Mouse (Mus musculus) midbrain, embryonic 15.5 days (tissue): ENCODE measurements around the gene Pde9a. TPM values are rescaled to one million over a fixed set of nuclear protein-coding genes. Genes with fewer than 3 reads are reported as not detected.

Experiments
- ATAC-seq: fragments of 200-750 bp; cut with Nextera tagmentation; replicated peaks from 2 replicates; pipeline ENCODE4 v1.8.0; 2017; ENCODE audit warnings: moderate TSS enrichment
- H3K27ac ChIP-seq: fragments of 300-500 bp; sonication (generic); 2 replicates; pipeline ENCODE4 v1.5.1; 2015; ENCODE audit warnings: mild to moderate bottlenecking, inconsistent platforms
- H3K27me3 ChIP-seq: fragments of 300-500 bp; sonication (generic); replicated peaks from 2 replicates; pipeline ENCODE4 v1.6.1; 2015; ENCODE audit warnings: inconsistent platforms
- H3K36me3 ChIP-seq: fragments of 300-500 bp; sonication (generic); replicated peaks from 2 replicates; pipeline ENCODE4 v1.6.1; 2015; ENCODE audit warnings: inconsistent platforms
- H3K4me1 ChIP-seq: fragments of 300-500 bp; sonication (generic); 2 replicates; pipeline ENCODE4 v1.6.1; 2015; ENCODE audit warnings: inconsistent platforms
- H3K4me2 ChIP-seq: fragments of 300-500 bp; sonication (generic); 2 replicates; pipeline ENCODE4 v1.6.1; 2015; ENCODE audit warnings: inconsistent platforms, mild to moderate bottlenecking, moderate library complexity
- H3K4me3 ChIP-seq: fragments of 300-500 bp; sonication (generic); 2 replicates; pipeline ENCODE4 v1.5.1; 2015; ENCODE audit warnings: mild to moderate bottlenecking, inconsistent platforms
- H3K9ac ChIP-seq: fragments of 300-500 bp; sonication (generic); 2 replicates; pipeline ENCODE4 v1.6.1; 2015; ENCODE audit warnings: mild to moderate bottlenecking, inconsistent platforms
- H3K9me3 ChIP-seq: fragments of 300-500 bp; sonication (generic); 2 replicates; pipeline ENCODE4 v1.6.1; 2016; ENCODE audit warnings: inconsistent platforms
- WGBS: fragments of 180-500 bp; shearing (Covaris S2); methylation state at CpG from one replicate; pipeline ENCODE4 v1.1.7; 2015; ENCODE audit warnings: mixed read lengths; 5-methylcytosine and 5-hydroxymethylcytosine counted together
- polyA plus RNA-seq: library from polyadenylated mRNA; unstranded; fragments of >200 nt; fragmentation: Nextera tagmentation; extraction: Ambion mirVana; gene quantifications from 2 replicates; pipeline ENCODE4 v1.2.1, GENCODE M21; 2015

The Pde9a gene
- polyA plus RNA-seq, 1 experiment from 2014 or later = 36.1 TPM

- H3K27me3 ChIP-seq = no peaks in the 10 kb centered on the region
- 18% methylated on average over 6 of the region's 6 CpGs for WGBS
Observed at GRCm38 (mm10) chr17:31487433-31488060, 101.5 kb downstream of the Pde9a start.

GRCm38 (mm10) chr17:31491355-31491754 lies 105.3 kb downstream of the Pde9a start:
- ATAC-seq = no peak
- Histone ChIP-seq H3K9ac (no peak overlapping the region), H3K9me3 (no peaks in the 10 kb centered on the region)

More at GRCm38 (mm10) chr17:31487433-31488060, 101.5 kb downstream of the Pde9a start:
- H3K4me2 ChIP-seq = no peak overlapping the region
- no peak overlapping the region for H3K4me3 ChIP-seq
- 0 out of 2 replicates have a peak, but pooled peaks have one; percentile 16 for ATAC-seq
- peak overlapping the region; percentile 12; the same call in 1 of the 2 replicates for H3K27ac ChIP-seq
- no peaks in the 10 kb centered on the region for H3K36me3 ChIP-seq
- H3K9ac ChIP-seq = no peak overlapping the region
- peaks cover 15% of the 10 kb centered on the region for H3K4me1 ChIP-seq
- no peaks in the 10 kb centered on the region for H3K9me3 ChIP-seq

GRCm38 (mm10) chr17:31492416-31492815 lies 106.4 kb downstream of the Pde9a start:
- Histone ChIP-seq H3K9ac (no peak overlapping the region), H3K4me3 (no peak overlapping the region), H3K27me3 (no peaks in the 10 kb centered on the region), H3K4me2 (no peak overlapping the region), H3K36me3 (peaks cover 19% of the 10 kb centered on the region; the same call in 1 of the 2 replicates), H3K27ac (no peak overlapping the region; the same call in 1 of the 2 replicates), H3K9me3 (no peaks in the 10 kb centered on the region), H3K4me1 (peaks cover 4% of the 10 kb centered on the region)
- WGBS = 0% methylated on average over 2 of the region's 2 CpGs
- peak; percentile 75 for ATAC-seq

More at GRCm38 (mm10) chr17:31491355-31491754, 105.3 kb downstream of the Pde9a start:
- Histone ChIP-seq H3K4me1 (peaks cover 15% of the 10 kb centered on the region), H3K27me3 (no peaks in the 10 kb centered on the region), H3K27ac (no peak overlapping the region), H3K36me3 (peaks cover 12% of the 10 kb centered on the region; the same call in 1 of the 2 replicates), H3K4me3 (no peak overlapping the region), H3K4me2 (no peak overlapping the region)

GRCm38 (mm10) chr17:31494989-31495388 lies 109.0 kb downstream of the Pde9a start:
- 70% methylated on average over 1 of the region's 1 CpGs for WGBS
- ATAC-seq = no peak

GRCm38 (mm10) chr17:31497726-31498125 lies 111.7 kb downstream of the Pde9a start:
- Histone ChIP-seq H3K4me2 (no peak overlapping the region), H3K36me3 (peaks cover 46% of the 10 kb centered on the region), H3K9ac (no peak overlapping the region), H3K27me3 (no peaks in the 10 kb centered on the region), H3K4me1 (no peaks in the 10 kb centered on the region), H3K4me3 (no peak overlapping the region), H3K9me3 (no peaks in the 10 kb centered on the region), H3K27ac (no peak overlapping the region)
- ATAC-seq = no peak
- 86% methylated on average over 6 of the region's 6 CpGs for WGBS

More at GRCm38 (mm10) chr17:31494989-31495388, 109.0 kb downstream of the Pde9a start:
- Histone ChIP-seq H3K36me3 (peaks cover 38% of the 10 kb centered on the region), H3K4me3 (no peak overlapping the region), H3K27ac (no peak overlapping the region), H3K9me3 (no peaks in the 10 kb centered on the region), H3K9ac (no peak overlapping the region), H3K4me1 (peaks cover 2% of the 10 kb centered on the region; the same call in 1 of the 2 replicates), H3K4me2 (no peak overlapping the region), H3K27me3 (no peaks in the 10 kb centered on the region)

GRCm38 (mm10) chr17:31499725-31500124 lies 113.7 kb downstream of the Pde9a start:
- 96% methylated on average over 12 of the region's 12 CpGs for WGBS
- Histone ChIP-seq H3K36me3 (peaks cover 60% of the 10 kb centered on the region), H3K4me3 (no peak overlapping the region), H3K27me3 (no peaks in the 10 kb centered on the region), H3K4me2 (no peak overlapping the region), H3K27ac (no peak overlapping the region), H3K4me1 (no peaks in the 10 kb centered on the region), H3K9ac (no peak overlapping the region), H3K9me3 (no peaks in the 10 kb centered on the region)
- no peak for ATAC-seq

GRCm38 (mm10) chr17:31500416-31500815 lies 114.4 kb downstream of the Pde9a start:
- Histone ChIP-seq H3K4me2 (no peak overlapping the region), H3K9me3 (no peaks in the 10 kb centered on the region), H3K9ac (no peak overlapping the region), H3K36me3 (peaks cover 56% of the 10 kb centered on the region), H3K27ac (no peak overlapping the region), H3K27me3 (no peaks in the 10 kb centered on the region), H3K4me3 (no peak overlapping the region), H3K4me1 (no peaks in the 10 kb centered on the region)
- no peak for ATAC-seq
- WGBS = 90% methylated on average over 8 of the region's 8 CpGs

- H3K36me3 ChIP-seq = peaks cover 54% of the 10 kb centered on the region
Observed at GRCm38 (mm10) chr17:31500908-31501307, 114.9 kb downstream of the Pde9a start.

GRCm38 (mm10) chr17:31502261-31502927 lies 116.4 kb downstream of the Pde9a start:
- Histone ChIP-seq H3K4me2 (no peak overlapping the region), H3K9ac (no peak overlapping the region), H3K27ac (no peak overlapping the region), H3K4me3 (no peak overlapping the region), H3K27me3 (no peaks in the 10 kb centered on the region), H3K36me3 (peaks cover 47% of the 10 kb centered on the region), H3K9me3 (no peaks in the 10 kb centered on the region), H3K4me1 (no peaks in the 10 kb centered on the region)
- no peak for ATAC-seq
- WGBS = 92% methylated on average over 12 of the region's 12 CpGs

More at GRCm38 (mm10) chr17:31500908-31501307, 114.9 kb downstream of the Pde9a start:
- no peaks in the 10 kb centered on the region for H3K4me1 ChIP-seq
- no peak for ATAC-seq
- no peaks in the 10 kb centered on the region for H3K27me3 ChIP-seq
- no peak overlapping the region for H3K4me3 ChIP-seq
- H3K4me2 ChIP-seq = no peak overlapping the region
- H3K9ac ChIP-seq = no peak overlapping the region
- WGBS = 87% methylated on average over 3 of the region's 3 CpGs
- no peaks in the 10 kb centered on the region for H3K9me3 ChIP-seq
- H3K27ac ChIP-seq = no peak overlapping the region

- Histone ChIP-seq H3K27me3 (no peaks in the 10 kb centered on the region), H3K4me2 (no peak overlapping the region), H3K27ac (no peak overlapping the region), H3K4me3 (no peak overlapping the region), H3K9ac (no peak overlapping the region), H3K4me1 (no peaks in the 10 kb centered on the region), H3K36me3 (peaks cover 45% of the 10 kb centered on the region), H3K9me3 (no peaks in the 10 kb centered on the region)
- no peak for ATAC-seq
- WGBS = 90% methylated on average over 12 of the region's 12 CpGs
Observed at GRCm38 (mm10) chr17:31503337-31503736, 117.3 kb downstream of the Pde9a start.

GRCm38 (mm10) chr17:31503936-31504335 lies 117.9 kb downstream of the Pde9a start:
- WGBS = 77% methylated on average over 2 of the region's 2 CpGs
- H3K27me3 ChIP-seq = no peaks in the 10 kb centered on the region
- peaks cover 39% of the 10 kb centered on the region for H3K36me3 ChIP-seq
- no peak for ATAC-seq
- H3K4me1 ChIP-seq = no peaks in the 10 kb centered on the region
- no peak overlapping the region for H3K4me2 ChIP-seq
- H3K4me3 ChIP-seq = no peak overlapping the region
- H3K9me3 ChIP-seq = no peaks in the 10 kb centered on the region
- H3K9ac ChIP-seq = no peak overlapping the region
- no peak overlapping the region for H3K27ac ChIP-seq

GRCm38 (mm10) chr17:31505013-31505412 lies 119.0 kb downstream of the Pde9a start:
- no peaks in the 10 kb centered on the region for H3K27me3 ChIP-seq
- no peak for ATAC-seq
- no peaks in the 10 kb centered on the region for H3K4me1 ChIP-seq
- H3K27ac ChIP-seq = no peak overlapping the region
- H3K9me3 ChIP-seq = no peaks in the 10 kb centered on the region
- no peak overlapping the region for H3K4me3 ChIP-seq
- H3K9ac ChIP-seq = no peak overlapping the region
- peaks cover 36% of the 10 kb centered on the region for H3K36me3 ChIP-seq
- 56% methylated on average over 5 of the region's 5 CpGs for WGBS
- no peak overlapping the region for H3K4me2 ChIP-seq
